Mouse (Mus musculus): ENCODE measurements around the gene Npr2. TPM values are rescaled to one million over a fixed set of nuclear protein-coding genes. Genes with fewer than 3 reads are reported as not detected.

Gene Npr2
- polyA plus RNA-seq, 1 experiment from 2014 or later, result 0.80 TPM

- no peaks in the 10 kb centered on the region for H3K36me3 ChIP-seq
- ATAC-seq (ENCODE audit: low read depth) (peak; percentile 52), DNase-seq (peak; percentile 67)
- no peak overlapping the region for H3K27ac ChIP-seq
- peaks cover 37% of the 10 kb centered on the region for H3K27me3 ChIP-seq
- no peak overlapping the region for H3K4me3 ChIP-seq (replicated peaks)
- peaks cover 5% of the 10 kb centered on the region for H3K9me3 ChIP-seq (replicated peaks)
- 5% methylated on average over 5 of the region's 5 CpGs for WGBS (ENCODE audit: insufficient replicate concordance)
- H3K4me2 ChIP-seq, result peak overlapping the region; percentile 26
- H3K9ac ChIP-seq, result no peak overlapping the region
- H3K4me1 ChIP-seq (replicated peaks), result peaks cover 28% of the 10 kb centered on the region
Observed at GRCm38 (mm10) chr4:43630030-43630581, 1.6 kb upstream of the Npr2 start.

DNA sequence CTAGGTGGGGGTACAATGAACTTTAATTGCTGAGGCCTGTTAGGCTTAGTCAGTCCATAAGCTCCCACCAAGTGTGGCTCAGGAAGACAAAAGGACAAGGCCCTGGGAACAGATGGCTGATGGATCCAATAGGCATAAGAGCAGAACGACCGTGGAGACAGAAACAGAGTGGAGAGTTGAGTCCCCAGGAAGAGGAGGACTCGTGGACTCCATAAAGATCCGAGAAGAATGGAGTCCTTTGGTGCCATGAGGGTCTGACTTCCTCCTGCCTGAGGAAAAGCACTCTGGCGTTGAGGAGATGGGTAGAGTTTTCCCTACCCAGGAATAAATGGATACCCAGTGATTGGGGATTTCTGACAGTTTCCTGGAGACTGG lies 1.1 kb upstream of the Npr2 start:
- Histone ChIP-seq H3K27me3 (peaks cover 37% of the 10 kb centered on the region), H3K4me3 (replicated peaks) (peak overlapping the region; percentile 63), H3K36me3 (no peaks in the 10 kb centered on the region), H3K9ac (no peak overlapping the region), H3K27ac (no peak overlapping the region), H3K9me3 (replicated peaks) (no peaks in the 10 kb centered on the region), H3K4me2 (peak overlapping the region; percentile 84), H3K4me1 (replicated peaks) (peaks cover 33% of the 10 kb centered on the region)
- 28% methylated on average over 5 of the region's 5 CpGs for WGBS (ENCODE audit: insufficient replicate concordance)
- ATAC-seq (ENCODE audit: low read depth), result no peak
- no peak for DNase-seq

DNA sequence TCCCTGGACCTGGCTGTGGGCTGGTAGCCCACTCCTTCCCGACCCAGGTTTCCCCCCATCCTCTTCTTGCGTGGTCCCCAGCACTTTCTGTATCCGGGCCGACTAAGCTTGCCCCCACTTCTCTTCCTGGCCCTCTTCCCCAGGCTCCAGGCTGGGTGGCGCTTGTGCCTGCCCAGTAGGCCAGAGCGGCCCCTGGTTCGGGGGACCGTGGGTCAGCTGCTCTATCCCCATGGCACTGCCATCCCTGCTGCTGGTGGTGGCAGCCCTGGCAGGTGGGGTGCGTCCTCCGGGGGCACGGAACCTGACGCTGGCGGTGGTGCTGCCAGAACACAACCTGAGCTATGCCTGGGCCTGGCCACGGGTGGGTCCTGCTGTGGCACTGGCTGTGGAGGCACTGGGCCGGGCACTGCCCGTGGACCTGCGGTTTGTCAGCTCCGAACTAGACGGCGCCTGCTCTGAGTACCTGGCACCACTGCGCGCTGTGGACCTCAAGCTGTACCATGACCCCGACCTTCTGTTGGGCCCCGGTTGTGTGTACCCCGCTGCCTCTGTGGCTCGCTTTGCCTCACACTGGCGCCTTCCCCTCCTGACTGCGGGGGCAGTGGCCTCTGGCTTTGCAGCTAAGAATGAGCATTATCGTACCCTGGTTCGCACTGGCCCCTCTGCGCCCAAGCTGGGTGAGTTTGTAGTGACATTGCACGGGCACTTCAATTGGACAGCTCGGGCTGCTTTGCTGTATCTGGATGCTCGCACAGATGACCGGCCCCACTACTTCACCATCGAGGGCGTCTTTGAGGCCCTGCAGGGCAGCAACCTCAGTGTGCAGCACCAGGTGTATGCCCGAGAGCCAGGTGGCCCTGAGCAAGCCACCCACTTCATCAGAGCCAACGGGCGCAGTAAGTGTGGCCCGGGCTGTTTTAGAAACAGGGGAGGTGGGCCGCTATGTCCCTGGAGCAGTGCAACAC lies 503 bp downstream of the Npr2 start:
- Histone ChIP-seq H3K4me3 (replicated peaks) (peak overlapping the region; percentile 63), H3K9ac (peak overlapping the region; percentile 65), H3K4me2 (peak overlapping the region; percentile 84), H3K27ac (no peak overlapping the region), H3K9me3 (replicated peaks) (no peaks in the 10 kb centered on the region), H3K4me1 (replicated peaks) (peaks cover 33% of the 10 kb centered on the region), H3K27me3 (peaks cover 37% of the 10 kb centered on the region), H3K36me3 (no peaks in the 10 kb centered on the region)
- DNase-seq, result no peak
- 58% methylated on average over 42 of the region's 42 CpGs for WGBS (ENCODE audit: insufficient replicate concordance)
- ATAC-seq (ENCODE audit: low read depth), result no peak

GRCm38 (mm10) chr4:43633296-43633695 lies 1.6 kb downstream of the Npr2 start:
- Histone ChIP-seq H3K9me3 (replicated peaks) (no peaks in the 10 kb centered on the region), H3K4me1 (replicated peaks) (peaks cover 33% of the 10 kb centered on the region), H3K4me2 (no peak overlapping the region), H3K27me3 (peaks cover 37% of the 10 kb centered on the region), H3K27ac (no peak overlapping the region), H3K4me3 (replicated peaks) (no peak overlapping the region), H3K36me3 (no peaks in the 10 kb centered on the region), H3K9ac (no peak overlapping the region)
- no peak for DNase-seq
- WGBS (ENCODE audit: insufficient replicate concordance), result 65% methylated on average over 8 of the region's 8 CpGs
- ATAC-seq (ENCODE audit: low read depth), result no peak

GRCm38 (mm10) chr4:43633736-43634135 lies 2.0 kb downstream of the Npr2 start:
- no peaks in the 10 kb centered on the region for H3K36me3 ChIP-seq
- H3K9me3 ChIP-seq (replicated peaks), result no peaks in the 10 kb centered on the region
- no peak overlapping the region for H3K4me2 ChIP-seq
- DNase-seq (no peak), ATAC-seq (ENCODE audit: low read depth) (no peak)
- no peak overlapping the region for H3K27ac ChIP-seq
- 78% methylated on average over 2 of the region's 2 CpGs for WGBS (ENCODE audit: insufficient replicate concordance)
- H3K4me3 ChIP-seq (replicated peaks), result no peak overlapping the region
- peaks cover 33% of the 10 kb centered on the region for H3K4me1 ChIP-seq (replicated peaks)
- no peak overlapping the region for H3K9ac ChIP-seq
- peaks cover 37% of the 10 kb centered on the region for H3K27me3 ChIP-seq

GRCm38 (mm10) chr4:43634621-43635374 lies 3.1 kb downstream of the Npr2 start:
- H3K27ac ChIP-seq, result no peak overlapping the region
- no peak overlapping the region for H3K4me2 ChIP-seq
- no peak for DNase-seq
- peaks cover 37% of the 10 kb centered on the region for H3K27me3 ChIP-seq
- H3K4me1 ChIP-seq (replicated peaks), result peaks cover 26% of the 10 kb centered on the region
- no peak for ATAC-seq (ENCODE audit: low read depth)
- no peaks in the 10 kb centered on the region for H3K36me3 ChIP-seq
- no peak overlapping the region for H3K9ac ChIP-seq
- WGBS (ENCODE audit: insufficient replicate concordance), result 73% methylated on average over 7 of the region's 7 CpGs
- H3K9me3 ChIP-seq (replicated peaks), result no peaks in the 10 kb centered on the region
- no peak overlapping the region for H3K4me3 ChIP-seq (replicated peaks)

- Histone ChIP-seq H3K9ac (no peak overlapping the region), H3K9me3 (replicated peaks) (no peaks in the 10 kb centered on the region), H3K27me3 (peaks cover 21% of the 10 kb centered on the region), H3K4me2 (no peak overlapping the region), H3K4me3 (replicated peaks) (no peak overlapping the region), H3K4me1 (replicated peaks) (peaks cover 12% of the 10 kb centered on the region), H3K27ac (no peak overlapping the region), H3K36me3 (no peaks in the 10 kb centered on the region)
- DNase-seq (no peak), ATAC-seq (ENCODE audit: low read depth) (no peak)
- 65% methylated on average over 6 of the region's 6 CpGs for WGBS (ENCODE audit: insufficient replicate concordance)
Observed at GRCm38 (mm10) chr4:43636751-43637150, 5.0 kb downstream of the Npr2 start.

- Histone ChIP-seq H3K36me3 (no peaks in the 10 kb centered on the region), H3K9me3 (replicated peaks) (no peaks in the 10 kb centered on the region), H3K27me3 (no peaks in the 10 kb centered on the region), H3K4me2 (no peak overlapping the region), H3K4me3 (replicated peaks) (no peak overlapping the region), H3K4me1 (replicated peaks) (peaks cover 13% of the 10 kb centered on the region; the same call in 1 of the 2 replicates), H3K27ac (no peak overlapping the region), H3K9ac (no peak overlapping the region)
- 63% methylated on average over 9 of the region's 9 CpGs for WGBS (ENCODE audit: insufficient replicate concordance)
- ATAC-seq (ENCODE audit: low read depth) (no peak), DNase-seq (no peak)
Observed at GRCm38 (mm10) chr4:43640076-43640475, 8.3 kb downstream of the Npr2 start.

- no peaks in the 10 kb centered on the region for H3K9me3 ChIP-seq (replicated peaks)
- H3K4me1 ChIP-seq (replicated peaks), result peaks cover 9% of the 10 kb centered on the region; the same call in 1 of the 2 replicates
- no peaks in the 10 kb centered on the region for H3K36me3 ChIP-seq
- DNase-seq (no peak), ATAC-seq (ENCODE audit: low read depth) (no peak)
- no peak overlapping the region for H3K27ac ChIP-seq
- no peak overlapping the region for H3K9ac ChIP-seq
- no peaks in the 10 kb centered on the region for H3K27me3 ChIP-seq
- WGBS (ENCODE audit: insufficient replicate concordance), result 69% methylated on average over 6 of the region's 6 CpGs
- no peak overlapping the region for H3K4me3 ChIP-seq (replicated peaks)
- no peak overlapping the region for H3K4me2 ChIP-seq
Observed at GRCm38 (mm10) chr4:43640491-43640890, 8.8 kb downstream of the Npr2 start.

DNA sequence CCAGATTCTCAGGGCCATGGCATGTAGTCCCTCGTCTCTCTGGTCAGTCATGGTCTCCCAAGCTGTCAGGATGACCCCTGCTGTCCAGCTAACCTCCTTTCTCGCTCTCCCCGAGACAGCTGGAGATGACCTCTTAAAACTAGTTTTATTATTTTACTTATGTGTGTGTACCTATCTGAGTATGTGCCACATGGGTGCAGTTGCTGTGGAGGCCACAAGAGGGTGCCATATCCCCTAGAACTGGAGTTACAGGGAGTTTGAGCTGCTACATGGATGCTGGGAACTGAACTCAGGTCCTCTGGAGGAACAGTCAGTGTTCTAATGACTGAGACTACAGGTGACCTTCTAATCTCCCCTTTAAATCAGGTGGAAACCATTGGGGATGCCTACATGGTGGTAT lies 18.0 kb downstream of the Npr2 start:
- H3K27me3 ChIP-seq, result 0 out of 2 replicates have a peak, but pooled peaks cover 4% of the 10 kb centered on the region
- H3K4me3 ChIP-seq (replicated peaks), result no peak overlapping the region
- ATAC-seq (ENCODE audit: low read depth), result no peak
- peaks cover 10% of the 10 kb centered on the region for H3K9me3 ChIP-seq (replicated peaks)
- no peak overlapping the region for H3K4me2 ChIP-seq
- DNase-seq, result no peak
- no peak overlapping the region for H3K9ac ChIP-seq
- H3K27ac ChIP-seq, result no peak overlapping the region
- peaks cover 6% of the 10 kb centered on the region for H3K36me3 ChIP-seq
- H3K4me1 ChIP-seq (replicated peaks), result peaks cover 20% of the 10 kb centered on the region
- 74% methylated on average over 3 of the region's 3 CpGs for WGBS (ENCODE audit: insufficient replicate concordance)

DNA sequence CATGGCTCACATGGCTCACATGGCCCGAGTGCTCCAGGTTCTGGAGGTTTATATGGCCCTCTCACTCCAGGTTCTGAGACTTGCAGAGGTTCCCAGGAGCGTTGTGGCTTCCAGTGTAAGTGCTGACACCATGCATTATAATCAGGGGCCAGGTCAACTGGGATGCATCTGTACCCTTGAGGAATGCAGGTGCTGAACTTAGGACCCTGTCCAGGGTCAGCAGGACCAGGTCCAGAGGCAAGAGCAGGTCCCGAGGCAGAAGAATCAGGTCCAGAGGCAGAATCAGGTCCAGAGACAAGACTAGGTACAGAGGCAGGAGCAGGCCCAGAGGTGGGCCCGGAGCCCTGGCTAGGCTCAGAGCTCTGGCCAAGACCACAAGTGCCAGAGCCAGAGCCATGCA lies 21.0 kb downstream of the Npr2 start:
- Histone ChIP-seq H3K27me3 (0 out of 2 replicates have a peak, but pooled peaks cover 4% of the 10 kb centered on the region), H3K4me3 (replicated peaks) (peak overlapping the region; percentile 47; the same call in 1 of the 2 replicates), H3K4me1 (replicated peaks) (peaks cover 33% of the 10 kb centered on the region), H3K9ac (peak overlapping the region; percentile 48; the same call in 1 of the 2 replicates), H3K4me2 (peak overlapping the region; percentile 54; the same call in 1 of the 2 replicates), H3K9me3 (replicated peaks) (peaks cover 10% of the 10 kb centered on the region), H3K36me3 (peaks cover 6% of the 10 kb centered on the region), H3K27ac (no peak overlapping the region)
- ATAC-seq (ENCODE audit: low read depth), result no peak
- 62% methylated on average over 4 of the region's 4 CpGs for WGBS (ENCODE audit: insufficient replicate concordance)
- no peak for DNase-seq
